Mouse (Mus musculus) c-Kit-positive CD71-negative TER-119-negative erythroid progenitor cells, embryonic 14.5 days (primary cell): ENCODE measurements around the gene Pgls.

Experiments
- DNase-seq: peaks from one replicate; pipeline ENCODE4 v3.0.0-alpha.2; 2013; ENCODE audit warnings: low read depth

Gene Pgls

DNA sequence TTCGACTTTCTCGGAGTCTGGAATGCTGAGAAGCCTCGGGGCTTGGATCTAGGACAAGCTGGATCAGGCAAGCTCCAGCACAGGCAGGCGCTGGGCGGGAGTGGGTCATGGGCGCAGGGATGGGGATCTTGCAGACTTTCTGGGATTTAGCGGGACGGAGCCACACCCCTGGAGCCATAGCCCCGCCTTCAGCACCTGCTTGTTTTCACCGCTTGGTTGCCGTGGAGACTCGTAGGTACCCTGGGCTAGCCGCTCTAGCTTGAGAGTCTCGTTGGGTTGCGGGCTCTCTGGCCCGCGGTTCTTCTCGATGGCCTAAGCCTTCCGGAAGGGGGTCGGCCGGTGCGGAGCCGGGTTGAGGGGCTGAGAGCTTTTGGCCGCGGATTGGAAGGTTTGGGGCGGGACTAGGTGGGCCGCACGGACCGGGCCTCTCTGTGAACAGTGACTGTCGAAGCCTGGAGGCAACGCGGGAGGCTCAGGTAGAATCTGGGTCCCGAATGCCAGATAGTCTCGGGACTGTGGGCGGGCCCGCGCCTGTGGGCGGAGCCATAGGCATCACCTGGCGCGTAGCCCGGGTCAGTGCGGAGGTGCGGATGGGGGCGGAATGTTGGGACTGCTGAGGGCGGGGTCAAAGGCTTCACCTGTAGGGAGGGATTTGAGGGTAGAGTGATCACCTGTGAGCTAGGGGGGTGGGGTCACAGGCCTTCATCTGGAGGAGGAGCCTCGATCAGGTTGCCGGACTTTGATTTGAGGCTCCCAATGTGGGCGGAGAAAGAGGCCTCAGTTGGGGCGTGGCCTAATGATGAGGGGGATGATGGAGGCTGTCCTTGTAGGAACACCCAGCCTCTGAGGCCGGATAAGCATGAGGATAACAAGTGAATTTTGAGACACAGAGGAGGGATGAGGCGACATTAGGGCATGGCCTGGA is 22.3 kb upstream of the Pgls start:
- DNase-seq: peak; percentile 77

DNA sequence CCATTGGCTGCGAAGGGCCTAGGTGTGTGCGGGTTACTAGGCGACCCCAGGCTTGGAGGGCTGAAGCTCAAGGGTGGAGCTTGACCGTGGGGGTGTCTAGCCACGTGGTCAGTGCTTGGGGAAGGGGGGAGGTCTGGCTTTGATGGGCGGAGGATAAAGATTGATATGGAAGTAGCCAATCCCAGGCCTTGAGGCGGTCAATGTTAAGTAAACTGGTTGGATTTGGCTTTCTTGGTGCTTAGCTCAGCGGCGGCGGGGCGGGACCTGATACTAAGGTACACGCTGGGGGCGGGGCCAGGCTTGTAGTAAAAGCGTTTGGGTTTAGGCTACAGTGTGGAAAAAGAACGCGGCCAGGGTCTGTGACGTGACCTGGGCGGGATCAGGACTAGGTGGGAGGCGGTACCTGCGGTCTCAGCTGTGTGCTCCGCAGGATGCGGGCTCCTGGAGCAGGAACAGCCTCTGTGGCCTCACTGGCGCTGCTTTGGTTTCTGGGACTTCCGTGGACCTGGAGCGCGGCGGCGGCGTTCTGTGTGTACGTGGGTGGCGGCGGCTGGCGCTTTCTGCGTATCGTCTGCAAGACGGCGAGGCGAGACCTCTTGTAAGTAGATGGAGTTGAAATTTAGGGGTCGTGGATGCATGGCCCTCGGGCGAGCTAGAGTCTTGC is 21.6 kb upstream of the Pgls start:
- peak; percentile 89 for DNase-seq

DNA sequence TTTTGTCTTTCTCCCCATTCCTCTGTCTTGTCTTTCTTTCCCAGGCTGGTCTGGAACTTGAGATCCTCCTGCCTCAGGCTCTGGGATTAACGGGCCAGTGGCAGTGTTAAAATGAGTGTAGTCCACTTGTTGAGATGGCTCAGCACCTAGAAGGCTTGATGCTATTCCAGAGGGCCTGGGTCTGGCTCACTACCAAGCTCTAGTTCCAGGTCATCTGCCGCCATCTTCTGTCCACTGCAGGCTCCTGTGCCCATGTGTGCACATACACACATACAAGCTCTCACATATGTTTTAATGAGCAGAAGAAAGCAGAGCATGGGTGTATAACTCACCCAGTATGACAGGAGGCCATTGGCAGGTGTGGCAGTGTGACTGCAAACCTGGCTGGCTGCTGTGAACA is 19.9 kb upstream of the Pgls start:
- no peak for DNase-seq

DNA sequence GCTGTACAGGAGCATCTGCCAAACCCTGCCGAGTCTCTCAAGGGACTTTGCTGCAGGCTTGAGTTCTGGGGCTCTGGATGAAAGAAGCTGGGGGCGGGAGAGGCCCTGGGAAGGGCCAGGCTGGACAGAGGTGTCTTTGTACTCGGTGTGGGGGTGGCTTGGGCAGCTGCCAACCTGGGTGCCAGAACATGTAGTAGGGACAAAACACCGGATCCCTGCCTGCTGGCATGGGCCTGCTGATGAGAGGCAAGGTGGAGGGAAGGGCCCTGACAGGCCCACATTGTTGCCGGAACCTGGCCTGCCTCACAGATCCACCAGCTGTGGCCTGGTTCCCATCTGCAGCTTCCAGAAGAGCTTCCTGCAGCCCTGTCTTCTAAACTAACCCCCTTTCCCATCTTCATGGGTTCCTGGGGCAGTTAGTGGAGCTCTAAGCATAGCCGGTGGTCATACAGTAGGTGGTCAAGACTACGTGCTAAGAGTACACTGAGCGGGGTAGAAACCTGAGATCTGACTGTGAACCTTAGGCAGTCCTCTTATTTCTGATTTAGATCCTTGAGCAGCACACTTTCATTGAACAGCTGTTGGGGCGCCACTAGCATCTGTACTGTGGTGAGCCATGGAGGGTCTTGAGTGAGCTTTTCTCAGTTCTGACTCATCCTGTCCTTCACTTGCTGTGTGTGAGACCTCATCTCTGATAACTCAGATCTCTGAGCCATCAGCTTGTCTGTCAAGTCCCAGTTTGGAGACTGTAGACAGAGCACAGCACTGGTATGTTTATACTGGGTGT is 18.9 kb upstream of the Pgls start:
- no peak for DNase-seq

DNA sequence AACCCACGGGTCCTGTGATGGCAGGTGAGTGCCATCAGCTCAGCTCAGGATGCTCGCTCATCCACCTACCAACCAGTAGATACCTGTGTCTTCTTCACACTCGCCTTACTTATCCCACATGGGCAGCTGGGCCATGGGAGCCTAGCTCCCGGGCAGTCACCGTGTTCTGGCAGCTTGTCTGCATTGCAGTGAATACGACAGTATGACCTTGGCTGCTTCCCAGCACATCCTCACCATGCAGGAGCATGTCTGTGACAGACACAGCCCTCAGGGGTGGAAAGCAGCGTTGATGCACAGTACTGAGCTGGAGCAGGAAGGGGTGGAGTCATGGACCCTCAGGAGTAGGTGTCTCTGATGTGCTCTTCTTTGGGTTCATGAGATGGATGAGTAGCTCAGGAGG is 17.6 kb upstream of the Pgls start:
- DNase-seq: no peak

DNA sequence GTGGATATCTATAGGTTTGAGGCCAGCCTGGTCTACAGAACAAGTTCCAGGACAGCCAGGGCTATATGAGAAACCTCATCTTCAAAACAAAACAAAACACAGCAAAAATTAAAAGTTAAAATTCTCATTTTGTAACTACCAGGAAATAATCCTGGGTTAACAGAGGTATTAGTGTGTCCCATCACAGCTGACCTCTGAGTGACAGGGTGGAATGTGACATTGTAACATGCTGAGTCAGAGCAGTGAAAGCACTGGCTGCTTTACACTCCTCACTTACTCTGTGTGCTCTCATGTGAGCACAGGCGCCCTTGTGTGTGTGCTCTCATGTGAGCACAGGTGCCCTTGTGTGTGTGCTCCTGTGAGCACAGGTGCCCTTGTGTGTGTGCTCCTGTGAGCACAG is 17.0 kb upstream of the Pgls start:
- DNase-seq: no peak

DNA sequence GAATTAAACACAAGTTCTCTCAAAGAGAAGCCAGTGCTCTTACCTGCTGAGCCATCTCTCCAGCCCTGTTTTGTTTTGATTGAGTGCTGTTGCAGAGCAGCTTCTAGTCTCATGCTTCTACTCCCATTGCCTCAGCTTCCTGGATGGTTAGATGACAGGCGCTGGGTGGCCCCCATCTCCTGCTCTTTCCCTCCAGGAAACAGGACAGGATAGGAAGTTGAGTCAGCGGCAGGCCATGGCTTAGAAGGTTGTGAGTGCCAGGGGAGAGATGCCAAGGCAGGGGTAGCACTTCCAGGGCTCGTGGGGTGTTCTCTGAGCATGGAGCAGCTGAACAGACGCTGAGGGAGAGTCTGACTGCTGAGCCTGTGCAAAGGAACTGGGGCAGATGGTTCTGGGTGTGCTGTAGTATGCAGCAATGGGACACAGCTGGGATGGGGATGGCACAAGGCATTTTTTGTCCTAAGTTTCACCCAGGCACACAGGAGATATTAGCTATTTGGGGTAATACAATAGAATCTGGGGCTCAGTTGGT is 14.1 kb upstream of the Pgls start:
- DNase-seq: no peak

DNA sequence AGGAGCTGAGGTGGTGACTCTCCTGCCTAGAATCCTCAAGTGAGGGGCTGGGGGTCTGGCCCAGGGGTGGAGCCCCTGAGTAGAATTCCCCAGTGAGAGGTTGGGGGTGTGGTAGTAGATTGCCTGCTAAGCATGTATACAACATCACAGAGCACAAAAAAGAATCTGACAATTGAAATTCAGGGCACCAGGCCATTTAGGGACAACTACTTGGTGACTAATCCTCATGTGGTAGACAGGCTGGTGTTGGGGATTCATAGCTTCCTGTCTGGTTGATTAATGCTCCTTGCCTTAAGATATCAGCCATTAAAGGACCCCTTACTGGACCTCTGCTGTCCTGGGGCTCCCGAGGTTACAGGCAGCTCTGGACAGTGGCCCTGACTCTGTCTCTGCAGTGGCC is 13.0 kb upstream of the Pgls start:
- DNase-seq: no peak

DNA sequence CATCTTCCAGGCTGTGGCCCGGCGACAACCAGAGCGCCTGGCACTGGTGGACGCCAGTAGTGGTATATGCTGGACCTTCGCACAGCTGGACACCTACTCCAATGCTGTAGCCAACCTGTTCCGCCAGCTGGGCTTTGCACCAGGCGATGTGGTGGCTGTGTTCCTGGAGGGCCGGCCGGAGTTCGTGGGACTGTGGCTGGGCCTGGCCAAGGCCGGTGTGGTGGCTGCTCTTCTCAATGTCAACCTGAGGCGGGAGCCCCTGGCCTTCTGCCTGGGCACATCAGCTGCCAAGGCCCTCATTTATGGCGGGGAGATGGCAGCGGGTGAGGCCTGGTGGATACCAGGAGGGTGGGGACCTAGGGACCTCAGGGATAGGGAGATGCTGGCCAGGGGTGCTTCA is 12.5 kb upstream of the Pgls start:
- DNase-seq: no peak

DNA sequence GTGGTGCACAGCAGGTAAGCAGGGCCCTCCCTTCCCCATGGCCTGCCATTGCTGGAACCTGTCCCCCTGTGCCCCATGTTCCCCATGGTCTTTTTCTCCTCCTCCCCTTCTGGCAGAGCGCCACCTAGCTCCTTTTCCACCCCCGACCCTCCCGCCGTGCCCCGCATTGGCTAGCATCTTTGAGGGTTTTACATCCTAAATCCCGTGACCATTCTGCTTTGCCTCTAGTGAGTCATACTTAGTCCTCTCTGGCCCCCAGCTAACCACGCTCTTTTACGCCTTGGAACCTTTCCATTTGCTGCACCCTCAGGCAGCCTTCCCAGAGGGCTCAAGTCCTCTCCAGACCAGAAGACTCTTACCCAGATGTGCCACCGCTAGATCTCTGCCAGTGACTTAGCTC is 11.8 kb upstream of the Pgls start:
- no peak for DNase-seq

DNA sequence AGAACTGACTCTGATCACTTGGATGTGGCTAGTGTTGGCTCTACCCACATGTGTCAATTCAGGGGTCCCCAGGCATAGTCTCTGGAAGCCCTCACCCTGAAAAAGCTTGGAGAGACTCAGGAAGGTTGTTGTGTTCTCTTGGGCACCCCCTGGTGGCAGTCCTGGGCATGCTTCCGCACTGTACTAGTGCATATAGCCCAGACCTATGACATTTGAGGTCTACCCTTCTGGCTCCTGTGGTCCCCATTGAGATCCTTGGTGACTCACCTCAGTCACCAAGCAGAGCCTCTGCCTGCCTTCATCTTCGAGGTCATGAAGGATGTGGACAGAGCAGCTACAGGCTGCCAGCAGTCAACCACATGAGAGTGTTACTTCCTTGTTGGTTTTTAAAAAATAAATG is 5.1 kb upstream of the Pgls start:
- DNase-seq: no peak

DNA sequence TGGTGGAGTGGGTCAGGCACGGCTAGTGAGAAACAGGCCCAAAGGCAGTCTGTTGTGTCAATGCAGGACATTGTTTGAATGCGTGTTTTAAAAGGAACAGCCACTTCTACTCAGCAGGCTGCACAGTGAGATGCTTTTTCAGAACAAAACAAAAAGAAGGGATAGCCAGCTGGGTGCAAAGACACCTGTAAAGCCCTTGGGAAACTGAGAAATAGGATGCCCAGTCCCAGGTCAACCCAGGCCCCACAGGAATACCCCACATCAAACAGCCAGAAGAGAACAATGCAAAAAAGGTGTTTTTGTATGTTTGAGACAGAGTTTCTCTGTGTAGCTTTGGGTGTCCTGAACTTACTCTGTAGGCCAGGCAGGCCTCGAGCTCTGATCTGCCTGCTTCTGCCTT is 3.2 kb upstream of the Pgls start:
- no peak for DNase-seq

DNA sequence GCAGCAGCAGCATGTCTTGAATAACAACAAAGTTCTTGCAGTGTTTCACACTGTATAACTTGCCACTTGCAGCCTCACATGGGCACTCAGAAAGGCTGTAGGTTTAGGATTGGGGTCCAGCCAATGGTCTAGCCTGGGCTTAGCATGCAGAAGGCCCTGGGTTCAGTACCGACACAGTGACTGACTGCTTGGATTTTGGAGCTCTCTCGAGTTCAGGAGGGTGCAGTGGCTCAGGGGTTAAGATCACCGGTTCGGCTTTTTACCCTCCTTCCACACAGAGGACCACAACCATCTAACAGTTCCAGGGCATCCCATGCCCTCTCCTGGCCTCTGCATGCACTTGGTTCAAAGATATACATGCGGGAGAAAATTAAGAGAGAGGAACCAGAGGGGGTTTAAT is 959 bp upstream of the Pgls start:
- DNase-seq: no peak

DNA sequence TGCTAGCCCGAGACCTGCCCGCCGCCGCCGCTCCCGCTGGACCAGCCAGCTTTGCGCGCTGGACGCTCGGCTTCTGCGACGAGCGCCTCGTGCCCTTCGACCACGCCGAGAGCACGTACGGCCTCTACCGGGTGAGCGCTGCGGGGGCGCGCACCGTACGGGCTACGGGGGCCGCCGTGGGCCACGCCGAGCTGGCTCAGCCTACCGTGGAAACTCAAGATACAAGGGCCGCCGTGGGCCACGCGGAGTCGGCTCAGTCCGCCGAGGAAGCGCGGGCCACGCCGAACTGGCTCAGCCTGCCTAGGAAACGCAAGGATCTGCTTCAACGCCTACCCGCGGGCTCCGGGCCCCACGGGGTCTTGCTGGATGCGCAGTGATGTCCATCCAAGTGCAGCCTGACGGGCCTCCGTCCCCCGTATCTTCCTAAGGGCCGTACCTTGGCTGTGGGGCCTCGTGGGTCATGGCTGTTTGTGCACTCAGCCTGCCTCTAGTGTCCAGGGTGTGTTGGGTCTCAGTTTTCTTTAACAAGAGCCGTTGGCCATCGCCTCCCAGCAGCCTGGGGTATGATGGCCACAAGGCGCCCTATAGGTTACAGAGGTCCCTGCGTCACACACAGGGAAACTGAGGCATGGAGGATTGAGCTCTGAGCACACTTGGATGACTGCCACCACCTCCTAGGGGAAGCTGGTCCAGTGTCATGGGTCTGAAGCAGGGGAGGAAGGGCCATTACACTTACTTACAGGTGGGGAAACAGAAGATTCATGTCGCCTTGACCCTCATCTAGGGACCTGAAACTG is 596 bp downstream of the Pgls start:
- DNase-seq: no peak

DNA sequence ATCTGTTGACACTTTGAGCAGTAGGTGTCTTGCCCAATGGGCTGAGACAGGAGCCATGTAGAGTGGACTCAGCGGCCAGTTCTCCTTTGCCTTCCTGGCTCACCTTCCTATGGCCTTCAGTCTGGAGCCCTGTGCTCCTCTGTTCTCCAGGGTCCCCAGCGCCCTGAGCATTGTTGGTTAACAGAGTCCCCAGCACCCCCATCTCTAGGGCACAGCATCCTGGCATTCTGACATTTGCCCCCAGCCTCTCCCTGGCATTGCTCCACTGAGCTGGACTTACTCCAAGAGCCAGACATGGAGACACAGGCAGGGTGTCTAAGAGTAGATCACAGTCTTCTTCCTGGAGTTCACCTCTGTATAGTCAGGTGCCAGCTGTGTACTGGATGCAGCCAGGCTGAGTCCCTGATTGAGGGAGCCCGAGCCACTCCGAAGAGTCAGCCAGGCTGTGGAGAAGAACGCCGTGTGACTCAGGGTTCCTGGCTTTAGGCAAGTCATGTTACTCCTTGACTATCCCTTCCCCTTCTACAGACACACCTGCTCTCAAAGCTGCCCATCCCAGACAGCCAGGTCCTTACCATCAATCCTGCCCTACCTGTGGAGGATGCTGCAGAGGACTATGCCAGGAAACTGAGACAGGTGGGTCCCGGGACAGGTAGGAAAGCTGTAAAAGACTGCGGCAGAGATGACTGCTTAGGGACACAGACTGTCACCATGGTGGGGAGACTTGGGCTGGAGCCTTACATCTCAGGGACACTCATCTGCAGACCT is 1.8 kb downstream of the Pgls start:
- no peak for DNase-seq

DNA sequence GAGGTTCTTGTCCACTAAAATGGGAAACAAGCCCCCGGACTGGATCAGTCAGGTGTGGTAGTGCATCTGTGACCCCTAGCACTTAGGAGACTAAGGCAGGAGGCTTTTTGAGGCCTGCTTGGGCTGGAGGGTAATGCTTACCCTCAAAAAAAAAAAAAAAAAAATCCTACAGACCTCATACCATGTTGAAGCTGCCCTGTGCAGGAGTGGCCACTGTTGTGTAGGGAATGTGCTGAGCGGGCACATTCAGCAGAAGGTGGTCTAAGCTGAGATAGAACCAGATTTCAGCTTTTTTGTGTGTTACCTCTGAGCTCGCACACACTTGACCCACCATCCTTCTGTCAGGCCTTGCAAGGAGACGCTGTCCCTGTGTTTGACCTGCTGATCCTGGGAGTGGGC is 2.3 kb downstream of the Pgls start:
- DNase-seq: no peak

DNA sequence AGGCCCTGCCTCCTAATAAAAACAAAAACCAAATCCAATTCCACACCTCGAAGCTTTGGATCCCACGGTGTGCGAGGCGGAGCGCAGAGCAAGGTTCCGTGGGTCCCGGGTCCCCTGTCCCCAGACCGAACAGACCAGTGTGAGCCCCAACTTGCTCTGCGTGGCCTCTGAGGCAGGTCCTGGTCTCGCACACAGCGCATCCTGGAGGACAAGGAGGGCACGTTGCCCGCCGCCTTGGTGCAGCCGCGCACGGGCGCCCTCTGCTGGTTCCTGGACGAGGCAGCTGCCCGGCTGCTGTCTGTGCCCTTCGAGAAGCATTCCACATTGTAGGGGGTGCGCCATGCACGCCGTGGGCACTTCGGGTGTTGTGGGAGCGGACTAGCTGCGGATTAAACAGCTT is 3.9 kb downstream of the Pgls start:
- DNase-seq: peak; percentile 77

DNA sequence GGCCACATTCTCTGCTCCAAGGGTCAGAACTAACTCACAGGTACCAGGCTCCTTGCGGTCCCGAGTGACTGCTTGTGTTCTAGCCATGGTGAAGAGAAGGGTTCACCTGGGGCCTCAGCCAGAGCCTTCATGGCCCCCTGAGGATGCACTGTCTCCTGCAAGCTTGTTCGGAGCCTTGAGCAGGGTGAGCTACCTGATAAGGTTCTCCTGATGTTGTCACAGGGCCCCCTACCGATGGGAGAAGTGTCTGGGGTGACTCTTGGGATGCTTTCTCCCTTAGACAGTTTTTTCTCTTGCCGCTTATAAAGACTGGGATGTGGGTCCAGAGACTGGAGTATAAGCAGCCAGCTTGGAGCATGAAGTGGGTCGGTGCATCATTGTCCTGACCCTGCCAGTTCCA is 4.4 kb downstream of the Pgls start:
- DNase-seq: no peak

DNA sequence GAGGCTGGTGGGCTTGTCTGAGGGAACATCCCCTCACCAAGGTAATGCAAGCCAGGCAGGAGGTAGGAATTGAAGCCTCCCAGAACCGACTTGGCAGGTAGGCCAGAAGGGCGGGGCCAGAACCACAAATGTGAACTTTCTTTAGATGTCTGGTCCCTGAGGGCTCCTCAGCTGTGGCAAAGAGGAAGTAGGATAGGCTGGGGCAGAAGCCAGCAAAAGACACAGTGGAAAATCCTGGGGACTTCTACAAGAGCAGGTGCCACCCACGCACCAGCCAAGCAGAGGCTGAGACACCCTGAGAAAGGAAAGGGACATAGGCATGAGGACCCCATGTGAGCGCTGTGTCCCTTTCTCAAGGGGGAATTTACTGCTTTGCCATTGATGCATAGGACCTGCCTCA is 4.8 kb downstream of the Pgls start:
- DNase-seq: no peak

DNA sequence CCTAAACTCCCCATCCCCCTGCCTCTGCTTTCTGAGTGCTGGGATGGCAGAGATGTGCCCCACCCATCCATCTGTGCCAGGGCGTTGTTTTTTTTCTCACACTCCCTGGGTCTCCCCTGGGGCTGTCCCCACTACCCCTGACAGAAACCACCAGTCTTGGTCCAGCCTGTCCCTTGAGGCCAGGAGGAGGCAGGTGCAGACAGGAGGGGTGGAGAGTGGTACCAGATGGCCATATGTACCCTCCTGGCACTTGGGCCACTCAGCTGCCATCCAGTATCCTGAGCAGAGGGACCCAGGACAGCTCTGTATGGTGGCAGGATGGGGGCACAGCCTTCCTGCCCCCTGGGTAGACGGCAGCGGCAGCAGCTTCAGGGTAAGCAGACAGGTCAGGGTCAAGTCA is 5.5 kb downstream of the Pgls start, which contains the start of gene Fam129c:
Gene Fam129c, plus strand, starts transcription at position 198 of the 400 bp plus-strand sequence.
- DNase-seq: no peak

DNA sequence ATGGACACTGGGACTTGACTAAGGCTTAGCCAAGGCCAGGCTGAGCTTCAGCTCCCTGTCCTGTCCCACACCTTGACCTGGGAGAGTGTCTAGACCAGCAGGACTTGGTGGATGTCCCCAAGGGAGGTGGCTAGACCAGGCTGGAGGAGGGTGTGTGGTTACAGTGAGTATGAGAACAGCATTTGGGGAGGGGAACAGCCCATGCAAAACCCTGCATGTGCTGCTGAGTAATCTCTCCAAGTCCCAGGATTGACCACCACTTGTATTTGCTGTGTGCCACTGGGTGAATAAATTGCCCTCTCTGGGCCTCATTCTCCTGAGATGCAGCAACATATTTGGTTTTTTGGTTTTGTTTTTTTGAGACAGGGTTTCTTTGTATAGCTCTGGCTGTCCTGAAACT is 6.4 kb downstream of the Pgls start:
- no peak for DNase-seq
